Mouse (Mus musculus) c-Kit-positive CD71-positive TER-119-negative erythroid progenitor cells, embryonic 14.5 days (primary cell): ENCODE results near the gene Tmem50a.

Experiments used
- DNase-seq: peaks from one replicate; pipeline ENCODE4 v3.0.0-alpha.2; 2013; ENCODE audit warnings: low read depth

Tmem50a gene

DNA sequence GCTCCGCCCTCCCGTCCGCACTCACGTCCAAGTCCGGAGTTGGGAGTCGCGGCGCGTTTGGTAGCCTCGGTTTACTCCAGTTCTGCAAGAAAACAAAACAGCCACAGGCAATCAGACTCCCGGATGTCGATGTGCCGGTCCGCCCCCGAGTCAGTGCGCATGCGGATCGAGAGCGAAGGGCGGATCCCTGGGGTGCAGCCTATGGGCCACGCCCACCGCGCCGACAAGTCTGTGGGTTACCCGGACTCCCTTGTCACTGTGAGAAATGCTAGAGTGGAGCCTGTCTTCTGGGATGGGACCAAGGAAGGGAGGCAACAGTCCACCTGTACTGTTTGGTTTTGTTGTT, at the start of gene Tmem50a:
Tmem50a (minus strand) TSS at position 161 of the 346 bp plus-strand sequence.
- peak; percentile 96 for DNase-seq

DNA sequence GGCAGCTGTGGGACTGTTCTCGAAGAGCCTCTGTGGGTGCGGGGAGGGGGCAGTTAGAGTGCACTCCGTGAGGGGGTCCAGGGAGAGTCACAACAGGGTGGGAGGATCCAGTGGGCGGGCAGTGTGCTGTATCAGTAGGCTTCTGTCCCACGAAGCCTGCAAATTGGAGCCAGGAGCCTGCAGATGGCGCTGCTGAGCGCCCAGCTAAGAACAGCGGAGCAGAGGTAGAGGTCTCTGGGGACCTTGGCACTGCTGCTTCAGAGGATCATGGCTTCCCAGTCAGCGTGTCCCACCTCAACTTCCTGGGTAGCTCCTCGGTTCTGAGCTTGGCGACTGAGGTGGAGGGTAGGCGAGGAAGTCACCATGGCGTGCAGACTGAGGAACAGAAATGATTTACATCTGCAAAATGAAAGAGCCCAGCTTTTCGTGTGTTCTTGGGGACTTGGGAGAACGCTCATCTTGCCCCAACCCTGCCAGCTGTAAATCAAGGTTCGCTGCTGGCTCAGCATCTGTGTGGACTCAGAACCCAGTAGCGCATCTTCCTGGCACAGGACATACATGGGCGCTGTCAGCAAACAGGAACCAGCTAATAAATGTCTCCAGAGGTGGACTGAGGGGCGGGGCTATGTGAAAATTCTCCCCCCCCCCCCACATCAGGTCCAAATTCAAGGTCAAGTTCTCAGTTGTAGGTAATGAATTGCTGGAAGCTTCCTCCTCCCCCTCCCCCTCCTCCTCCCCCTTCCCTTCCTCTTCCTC, 48.4 kb upstream of the Tmem50a start:
- peak; percentile 83 for DNase-seq

DNA sequence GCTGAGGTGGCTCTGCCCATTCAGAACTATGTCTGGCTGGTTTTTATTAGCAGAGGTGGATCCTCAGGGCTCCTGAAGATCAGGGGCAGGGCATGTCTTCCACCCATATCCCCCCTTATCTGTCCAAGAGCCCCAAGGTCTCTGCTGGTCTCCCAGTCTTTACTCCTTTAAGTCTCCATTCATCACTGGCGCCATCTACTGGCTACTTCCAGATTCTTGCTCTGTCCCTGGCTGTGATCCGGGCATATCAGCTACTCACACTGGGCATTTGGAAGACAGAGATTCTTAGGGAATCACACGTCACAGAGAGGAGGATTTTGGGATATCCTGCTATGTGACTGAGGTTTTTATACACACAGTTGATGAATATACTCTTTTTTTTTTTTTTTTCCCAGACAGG, 41.5 kb upstream of the Tmem50a start:
- peak; percentile 69 for DNase-seq

DNA sequence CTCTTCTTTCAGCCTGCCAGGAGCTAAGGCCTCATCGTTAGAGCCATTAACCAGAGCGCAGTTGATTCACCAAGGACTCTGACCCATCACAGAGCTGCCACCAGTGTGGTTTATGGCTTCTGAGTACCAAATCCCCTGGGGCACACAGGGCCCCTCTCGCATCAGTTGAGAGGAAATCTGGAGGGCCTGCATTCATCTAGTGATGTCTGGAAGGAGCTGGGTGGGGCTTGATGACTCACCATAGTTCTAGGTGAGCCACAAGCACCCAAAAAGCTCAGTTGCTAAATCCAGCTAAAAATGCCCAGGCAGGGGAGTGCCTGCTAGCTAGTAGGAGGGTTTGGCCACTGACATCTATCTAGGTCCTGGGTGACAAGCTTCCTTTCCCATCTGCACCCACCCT, 41.0 kb upstream of the Tmem50a start:
- no peak for DNase-seq

DNA sequence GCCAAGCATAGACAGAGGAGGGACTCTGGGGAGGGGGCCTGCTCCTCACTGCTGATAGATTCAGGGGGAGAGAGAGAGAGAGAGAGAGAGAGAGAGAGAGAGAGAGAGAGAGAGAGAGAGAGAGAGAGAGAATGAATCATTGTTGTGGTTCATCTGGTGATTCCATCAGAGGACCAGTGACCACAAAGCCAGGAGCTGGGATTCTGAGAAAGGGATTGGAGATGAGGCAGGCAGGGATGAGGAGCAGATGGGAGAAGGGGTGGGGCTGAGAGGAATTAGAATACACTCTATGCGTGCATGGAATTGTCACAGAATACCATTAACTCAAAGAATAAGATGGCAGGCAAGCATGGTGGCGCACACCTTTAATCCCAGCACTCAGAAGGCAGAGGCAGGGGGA, 40.4 kb upstream of the Tmem50a start:
- DNase-seq = no peak

DNA sequence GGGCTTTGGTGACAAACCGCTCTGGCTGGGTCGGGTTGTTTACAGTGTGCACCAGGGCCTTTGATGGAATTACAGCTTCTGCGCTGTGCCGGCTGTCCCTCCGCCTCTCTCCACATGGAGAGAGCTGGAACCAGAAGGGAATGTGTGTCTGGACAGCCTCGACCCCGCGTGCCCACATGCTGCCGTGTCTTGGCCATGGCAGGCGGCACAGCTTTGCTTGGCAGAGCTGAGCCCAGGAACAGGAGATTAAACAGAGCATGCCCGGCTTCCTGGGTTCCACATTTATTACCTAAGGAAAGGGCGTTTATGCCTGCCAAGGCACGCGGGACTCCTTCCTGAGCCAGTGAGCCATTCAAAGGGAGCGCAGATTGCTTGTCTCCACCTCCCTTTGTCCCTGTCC, 39.6 kb upstream of the Tmem50a start:
- no peak for DNase-seq

DNA sequence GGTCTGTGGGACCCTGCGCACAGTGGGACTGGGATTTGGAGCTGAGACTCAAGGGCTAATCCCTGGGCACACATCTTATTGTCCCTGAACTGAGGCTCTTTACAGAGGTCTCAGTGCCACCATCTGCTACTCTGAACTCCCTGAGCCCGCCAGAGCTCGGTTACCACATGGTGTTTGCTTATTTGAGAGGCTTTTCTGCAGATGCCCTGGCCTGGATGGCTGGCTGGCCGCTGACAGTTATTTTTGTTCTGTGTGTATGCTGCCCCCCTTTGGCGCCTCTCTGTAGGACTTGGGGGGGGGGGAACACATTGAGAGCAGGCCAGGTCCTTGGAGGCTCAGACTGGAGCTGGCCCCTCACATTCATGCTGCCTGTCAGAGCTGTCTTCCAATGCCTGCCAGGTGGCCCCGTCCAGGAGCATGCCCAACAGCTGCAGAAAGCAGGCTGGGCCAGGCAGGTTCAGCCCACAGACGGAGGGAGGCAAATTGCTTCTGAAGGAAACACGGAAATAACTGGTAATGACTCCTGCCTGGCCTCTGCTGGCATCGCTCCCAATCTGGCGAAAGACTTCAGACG, 35.8 kb upstream of the Tmem50a start:
- DNase-seq = no peak

DNA sequence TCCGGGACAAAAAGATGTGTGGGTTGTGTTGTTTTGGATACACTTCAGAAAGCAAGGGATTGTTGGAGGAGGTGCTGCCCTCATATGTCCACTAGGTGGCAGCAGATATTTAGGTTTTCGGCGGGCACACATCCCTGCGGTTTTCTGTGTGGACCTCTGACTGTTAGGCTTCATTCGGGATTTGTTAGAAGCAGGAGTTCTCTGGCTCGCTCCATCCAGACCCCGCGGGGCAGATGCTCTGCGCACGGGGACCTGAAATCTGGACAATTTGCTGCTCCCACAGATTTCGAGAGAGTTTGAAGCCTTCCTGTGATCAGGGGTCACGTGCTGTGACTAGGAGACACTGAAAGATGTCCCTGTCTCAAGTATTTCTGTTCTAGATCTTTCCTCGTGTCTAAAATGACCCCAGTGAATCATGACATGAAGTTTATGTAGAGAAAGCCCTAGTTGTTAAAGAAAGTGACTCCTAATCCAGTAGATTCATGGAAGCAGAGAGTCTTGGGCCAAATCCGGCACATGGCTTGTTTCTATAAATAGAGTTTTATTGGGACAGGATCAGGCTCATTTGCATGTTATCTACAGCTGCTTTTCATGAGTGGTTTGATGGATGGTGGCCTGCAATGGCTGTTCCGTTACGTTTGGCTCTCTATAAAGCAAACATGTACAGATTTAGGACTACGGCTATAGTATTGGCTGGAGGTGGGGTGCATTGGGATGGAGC, 31.4 kb upstream of the Tmem50a start:
- DNase-seq = no peak

DNA sequence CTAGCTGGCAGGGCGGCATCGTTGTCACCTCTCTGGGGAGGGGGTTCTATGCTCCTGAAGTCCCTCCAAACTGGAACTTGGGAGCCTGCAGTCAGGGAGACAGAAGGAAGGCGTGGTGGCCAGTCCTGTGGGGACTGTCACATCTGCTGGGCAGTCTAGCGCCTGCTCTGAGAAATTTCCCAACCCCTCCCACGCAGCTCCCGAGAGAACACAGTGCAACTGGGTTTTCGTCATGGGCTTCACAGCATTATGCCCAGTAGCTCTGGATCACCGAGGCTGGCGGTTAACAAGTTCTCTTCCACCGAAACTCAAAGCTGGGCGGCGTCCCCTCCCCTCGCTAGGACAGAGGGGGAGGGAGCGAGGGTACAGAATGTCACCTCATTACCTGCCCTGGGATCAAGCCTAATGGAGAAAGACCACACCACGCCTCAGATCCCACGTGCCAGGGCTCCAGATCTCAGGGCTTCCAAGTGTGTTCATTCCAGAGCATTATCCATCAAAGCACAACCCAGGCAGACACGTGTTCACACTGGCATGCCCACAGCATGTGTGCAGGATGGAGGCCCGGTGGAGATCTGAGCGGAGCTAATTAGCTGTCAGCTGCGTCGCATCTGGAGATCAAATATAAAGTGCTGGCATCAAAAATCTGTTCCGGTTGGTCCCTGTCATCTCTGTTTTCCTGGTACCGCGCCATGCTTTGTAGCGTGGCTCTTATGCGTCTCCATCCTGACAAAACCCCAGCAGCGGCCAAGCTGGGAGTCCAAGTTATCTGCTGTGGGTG, 29.1 kb upstream of the Tmem50a start:
- DNase-seq = no peak

DNA sequence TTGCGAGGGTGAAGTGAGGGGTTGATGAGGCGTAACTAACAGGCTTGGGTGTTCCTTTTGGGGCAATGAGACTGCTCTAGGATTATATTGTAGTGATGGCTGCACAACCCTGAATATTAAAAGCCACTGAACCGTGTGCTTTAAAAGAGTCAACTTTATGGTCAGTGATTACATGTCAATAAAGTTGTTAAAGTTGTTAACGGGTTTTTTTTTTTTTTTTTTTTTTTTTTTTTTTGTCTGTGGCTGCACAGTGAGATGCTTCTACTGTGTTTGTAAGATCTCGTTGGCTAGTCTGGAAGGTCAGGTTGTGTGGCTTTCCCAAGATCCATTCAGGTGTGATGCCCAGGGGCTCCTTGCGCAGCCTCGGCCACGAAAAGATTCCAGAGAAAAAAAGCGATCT, 25.1 kb upstream of the Tmem50a start:
- no peak for DNase-seq

DNA sequence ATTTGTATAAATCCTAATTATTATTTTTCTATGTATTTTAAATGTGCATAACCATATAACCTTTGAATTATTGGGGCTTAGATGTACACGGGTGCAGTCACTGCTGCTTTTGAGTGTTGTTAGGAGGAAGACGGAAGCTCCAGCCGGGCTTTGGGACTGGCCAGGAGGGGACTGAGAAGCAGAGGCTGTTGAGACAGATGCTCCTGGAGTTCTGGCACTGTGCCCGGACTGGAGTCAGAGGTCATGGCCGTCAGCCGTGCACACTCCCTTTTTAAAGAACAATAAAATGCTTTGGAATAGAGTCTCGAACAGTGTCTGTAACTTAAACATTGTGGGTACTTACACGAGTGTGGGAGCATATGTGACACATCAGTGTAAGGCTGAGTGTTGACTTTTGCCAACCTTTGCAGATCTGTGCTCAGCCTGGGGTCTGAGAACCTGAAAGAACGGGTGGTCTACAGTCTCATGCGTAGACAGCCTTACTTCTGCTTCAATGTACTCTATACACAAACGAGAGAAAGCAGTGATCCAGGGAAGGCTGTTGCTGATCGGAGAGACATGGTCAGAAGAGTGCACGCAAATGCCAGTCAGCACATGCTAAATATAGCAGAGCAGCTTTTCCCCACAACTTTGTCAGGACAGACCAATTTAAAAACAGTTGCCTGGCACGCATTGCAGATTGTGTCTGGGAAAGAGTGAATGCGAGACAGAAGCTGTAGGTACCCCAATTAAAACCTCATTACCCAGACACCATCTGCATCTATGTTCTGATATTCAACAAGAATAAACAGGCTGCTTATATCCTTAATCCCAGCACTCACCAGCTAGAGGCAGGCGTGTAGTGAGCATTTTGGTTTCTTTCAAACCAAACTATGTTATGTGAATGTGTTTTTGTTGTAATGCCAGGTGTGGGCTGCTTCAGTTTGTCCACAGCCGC, 22.7 kb upstream of the Tmem50a start:
- DNase-seq = no peak

DNA sequence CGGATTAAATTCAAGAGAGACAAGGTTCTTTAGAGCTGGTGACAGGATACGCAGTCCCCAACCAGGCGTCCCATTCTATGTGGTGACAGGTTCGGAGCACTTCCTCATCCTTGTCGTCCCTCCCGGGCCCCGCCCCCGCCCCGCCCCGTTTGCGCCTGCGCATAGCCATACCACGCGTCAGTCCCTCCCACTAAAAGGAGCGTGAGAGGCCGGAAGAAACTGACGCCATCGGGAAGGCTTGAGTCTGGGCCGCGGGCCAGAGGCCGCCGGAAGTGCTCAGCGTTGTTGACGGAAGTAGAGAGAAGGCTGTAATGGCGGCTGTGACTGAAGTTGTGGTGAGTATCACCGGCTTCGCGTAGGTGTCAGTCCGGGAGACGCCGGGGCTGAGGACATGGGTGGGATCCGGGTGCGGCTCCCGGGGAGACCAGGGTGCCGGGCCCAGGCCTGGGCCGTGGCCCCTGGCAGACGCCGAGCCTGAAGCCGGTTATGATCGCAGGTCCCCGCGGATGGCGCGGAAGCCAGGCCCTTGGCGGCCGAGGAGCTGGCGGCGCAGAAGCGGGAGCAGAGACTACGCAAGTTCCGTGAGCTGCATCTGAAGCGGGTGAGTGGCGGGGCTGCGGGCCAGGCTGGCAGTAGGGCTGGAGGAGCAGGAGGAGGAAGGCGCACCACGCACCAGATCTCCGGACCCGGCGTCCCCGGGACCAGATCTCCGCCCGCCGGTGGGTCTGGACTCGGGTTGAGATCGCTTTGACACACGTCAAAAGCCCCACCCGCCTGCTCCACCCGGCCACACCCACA, 16.1 kb upstream of the Tmem50a start, which contains the start of gene Syf2:
Syf2 (plus strand) TSS at position 215 of the 798 bp plus-strand sequence.
- DNase-seq = peak; percentile 96

DNA sequence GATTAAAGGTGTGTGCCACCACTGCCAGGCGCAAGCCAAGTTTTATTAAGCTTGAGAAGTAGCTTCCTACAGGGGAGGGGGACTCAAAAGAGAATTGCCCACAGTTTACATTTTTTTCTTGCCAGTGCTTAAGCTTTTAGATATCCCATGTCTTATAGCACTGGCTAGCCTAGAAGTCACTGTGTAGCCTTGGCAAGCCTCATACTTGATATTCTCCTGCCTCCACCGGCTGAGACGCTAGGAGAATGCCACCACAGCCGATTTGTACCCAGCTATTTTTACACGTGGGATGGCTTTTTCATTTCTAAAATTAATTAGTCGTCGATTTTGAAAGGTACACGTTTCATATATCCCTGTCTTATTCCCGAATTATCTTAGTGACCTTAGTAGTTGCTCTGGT, 15.4 kb upstream of the Tmem50a start:
- DNase-seq = no peak

DNA sequence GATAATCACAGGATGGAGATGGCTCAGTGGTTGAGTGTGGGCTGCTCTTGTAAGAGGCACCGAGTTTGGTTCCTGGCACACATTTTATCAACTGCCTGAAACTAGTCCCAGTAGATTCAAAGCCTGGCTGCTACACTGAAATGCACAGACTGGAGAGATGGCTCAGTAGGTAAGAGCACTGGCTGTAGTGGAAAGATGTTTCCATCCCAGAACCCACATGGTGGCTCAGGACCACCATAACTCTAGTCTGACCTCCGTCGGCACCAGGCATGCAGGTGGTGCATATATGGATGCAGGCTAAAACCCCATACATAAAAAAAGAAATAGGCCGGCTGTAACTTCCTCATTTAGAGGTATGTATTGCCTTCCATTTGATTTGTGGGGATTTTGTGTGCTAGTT, 14.7 kb upstream of the Tmem50a start:
- DNase-seq = no peak

DNA sequence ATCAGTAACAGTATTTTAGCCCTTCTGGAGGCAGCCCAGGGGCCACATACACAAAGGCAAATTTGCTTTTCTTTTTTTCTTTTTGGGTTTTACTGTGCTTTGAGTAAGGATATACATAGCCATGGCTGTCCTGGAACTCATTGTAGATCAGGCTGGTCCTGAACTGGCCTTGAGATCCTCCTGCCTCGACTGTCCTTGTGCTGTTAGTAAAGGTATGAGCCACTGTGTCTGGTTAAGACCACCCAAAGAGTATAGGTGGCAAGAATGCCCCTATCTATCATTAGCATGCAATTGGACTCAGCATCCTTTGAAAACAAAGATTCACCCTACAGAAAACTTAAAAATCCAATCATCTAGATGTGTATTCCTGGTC, 13.6 kb upstream of the Tmem50a start:
- DNase-seq = no peak

DNA sequence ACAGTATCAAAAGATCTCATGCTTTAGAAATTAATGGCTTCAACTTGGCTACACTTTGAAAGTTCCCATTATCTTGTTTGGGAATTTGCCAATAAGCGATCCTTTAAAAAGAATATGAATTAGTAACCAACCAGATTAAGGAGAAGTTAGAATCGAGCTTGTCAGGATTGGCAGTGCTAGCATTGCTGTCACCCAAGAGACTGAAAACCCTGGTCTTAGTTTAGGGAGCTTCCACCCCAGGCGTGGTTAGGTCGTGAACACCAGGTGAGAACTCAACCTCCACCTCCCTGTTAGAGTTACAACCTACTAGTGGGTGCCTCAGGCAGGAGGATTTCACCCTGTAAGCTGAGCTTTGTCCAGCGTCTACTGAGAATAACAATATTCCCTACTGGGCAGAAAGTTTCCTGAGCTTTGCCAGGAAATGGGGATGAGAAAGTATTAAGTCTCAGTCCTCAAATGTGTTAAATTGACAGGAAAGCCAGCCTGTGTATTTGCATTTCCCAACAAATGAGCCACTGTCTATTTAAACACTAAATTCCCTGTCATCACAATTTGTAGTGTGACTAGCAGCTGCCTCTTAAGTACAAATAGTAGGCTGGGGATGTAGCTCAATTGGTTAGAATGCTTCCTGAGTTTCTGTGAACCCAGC, 13.1 kb upstream of the Tmem50a start:
- DNase-seq = no peak

DNA sequence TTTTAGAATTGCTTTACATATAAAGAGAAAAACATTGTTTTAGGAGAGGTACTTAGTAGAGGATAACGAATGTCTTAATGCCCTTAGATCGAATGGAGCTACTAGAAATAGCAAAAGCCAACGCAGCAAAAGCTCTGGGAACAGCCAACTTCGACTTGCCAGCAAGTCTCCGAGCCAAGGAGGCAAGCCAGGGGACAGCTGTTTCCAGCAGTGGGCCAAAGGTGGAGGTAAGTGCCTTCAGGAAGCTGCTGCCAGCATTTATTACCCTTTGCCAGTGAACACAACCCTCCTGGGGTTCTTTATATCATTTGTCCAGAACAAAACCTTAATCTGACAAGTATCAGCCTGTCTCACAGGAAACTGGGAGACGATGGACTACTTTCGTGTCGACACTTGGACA, 10.4 kb upstream of the Tmem50a start:
- no peak for DNase-seq

DNA sequence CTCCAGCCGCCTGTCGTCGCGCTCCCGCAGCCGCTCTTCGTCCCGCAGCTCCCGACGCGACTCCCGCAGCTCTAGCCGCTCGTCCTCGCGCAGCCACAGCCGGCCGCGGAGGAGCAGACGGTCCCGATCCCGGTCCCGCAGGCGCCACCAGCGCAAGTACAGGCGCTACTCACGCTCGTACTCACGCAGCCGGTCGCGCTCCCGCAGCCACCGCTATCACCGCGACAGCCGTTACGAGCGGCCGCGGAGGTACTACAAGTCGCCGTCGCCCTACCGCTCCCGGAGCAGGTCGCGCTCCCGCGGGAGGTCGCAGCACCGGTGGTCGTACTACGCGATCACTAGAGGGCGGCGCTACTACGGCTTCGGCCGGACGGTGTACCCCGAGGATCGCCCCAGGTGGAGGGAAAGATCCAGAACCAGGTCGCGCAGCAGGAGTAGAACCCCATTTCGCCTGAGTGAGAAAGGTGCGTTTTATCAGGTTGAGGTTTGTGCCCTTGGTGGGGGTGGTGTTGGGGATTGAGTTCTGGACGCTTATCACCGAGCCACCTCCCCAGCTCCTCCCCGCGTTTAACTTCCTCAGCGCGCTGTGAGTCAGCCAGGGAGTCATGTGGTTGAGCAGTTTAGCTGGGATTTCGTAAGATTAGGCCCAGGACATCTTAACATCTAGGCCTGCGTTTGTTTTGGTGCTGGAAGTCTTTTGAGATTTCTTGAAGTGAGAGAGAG, 9.4 kb upstream of the Tmem50a start:
- DNase-seq = peak; percentile 89

DNA sequence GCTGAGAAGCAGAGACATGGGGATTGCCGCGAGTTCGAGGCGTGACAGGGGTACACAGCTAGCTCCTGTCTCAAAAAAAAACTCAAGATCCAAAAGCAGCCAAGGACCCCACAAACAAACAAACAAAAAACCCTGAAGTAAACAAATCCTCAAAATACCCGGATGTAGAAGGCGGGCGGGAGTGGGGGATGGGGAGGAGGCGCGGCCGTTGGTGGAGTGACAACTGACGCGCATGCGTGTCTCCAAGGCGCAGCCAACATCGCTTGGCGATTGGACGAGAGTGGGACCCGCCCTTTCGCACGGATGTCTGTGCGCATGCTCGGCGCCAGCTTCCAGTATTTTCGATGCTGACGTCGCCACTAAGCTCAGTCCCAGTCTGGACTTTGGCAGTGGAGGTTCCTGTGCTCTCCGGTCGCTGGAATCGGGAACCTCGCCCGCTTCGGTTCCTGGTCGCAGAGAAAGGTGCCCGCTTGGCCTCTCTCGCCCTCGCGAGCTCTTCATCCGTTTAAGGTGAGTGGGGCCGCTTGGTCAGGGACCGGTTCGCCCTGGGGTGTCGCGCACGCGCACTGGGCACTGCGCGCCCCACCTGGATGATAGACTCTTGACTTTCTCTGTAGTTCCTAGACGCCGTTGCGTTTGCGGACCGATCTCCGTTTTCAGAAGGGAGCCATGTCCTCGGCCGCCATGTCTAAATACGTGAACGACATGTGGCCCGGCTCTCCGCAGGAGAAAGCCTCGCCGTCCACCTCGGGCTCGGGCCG, 8.6 kb upstream of the Tmem50a start, which contains the start of gene Rsrp1:
Rsrp1 (plus strand) TSS at position 335 of the 761 bp plus-strand sequence.
- peak; percentile 95 for DNase-seq
